In genomic region chr9:74860461-74860860, GRCm38 (mm10) we compare ENCODE assay signal across 11 mouse cellular contexts. TPM values are rescaled to one million over a fixed set of nuclear protein-coding genes. Genes with fewer than 3 reads are reported as not detected.
A peak's percentile ranks its signal among the peaks of the same experiment; 100 is the strongest.
DNase-seq lines count a peak whose midpoint lies in the region; ATAC-seq and TF ChIP-seq lines count a peak whose summit lies in the region.
"Had no signal": no experiment of that assay in that cellular context is flagged by ENCODE, and none has a peak within 500 bp of the region (broad histone marks: within the 10 kb centered on the region; RNA-seq: fewer than 3 reads in every experiment).

No protein-coding gene starts in this region.

- no peaks in the 10 kb centered on the region for H3K9me3 ChIP-seq in lung, embryonic 14.5 days (ENCODE audit: low read depth, low read length)
- H3K9me3 ChIP-seq in hindbrain, embryonic 12.5 days (replicated peaks) = no peaks in the 10 kb centered on the region
- no peaks in the 10 kb centered on the region for H3K9me3 ChIP-seq in neural tube, embryonic 12.5 days

- intact Hi-C loops in left cerebral cortex, postnatal 4 days (cut with DNase I) = loop anchor here (10.0 kb wide), 2 partner anchors 326 to 576 kb away; no protein-coding TSS in a partner anchor

- no peak for TF ChIP-seq CTCF in lung, embryonic 14.5 days (IDR thresholded peaks at IDR 0.05; ENCODE audit: low read depth)

- H3K27ac ChIP-seq in lung, embryonic 14.5 days (ENCODE audit: low read depth) = no peak overlapping the region
- no peak overlapping the region for H3K27ac ChIP-seq in hindbrain, embryonic 12.5 days
- no peak overlapping the region for H3K27ac ChIP-seq in neural tube, embryonic 12.5 days

- 4% methylated on average over 18 of the region's 18 CpGs for WGBS in lung, embryonic 14.5 days
- WGBS in hindbrain, embryonic 12.5 days = 2% methylated on average over 18 of the region's 18 CpGs
- WGBS in neural tube, embryonic 12.5 days = 2% methylated on average over 18 of the region's 18 CpGs

- H3K27me3 ChIP-seq in lung, embryonic 14.5 days (ENCODE audit: insufficient read depth, low read length) = peaks cover 99% of the 10 kb centered on the region
- peaks cover 95% of the 10 kb centered on the region for H3K27me3 ChIP-seq in hindbrain, embryonic 12.5 days
- H3K27me3 ChIP-seq in neural tube, embryonic 12.5 days (replicated peaks) = peaks cover 98% of the 10 kb centered on the region

- H3K9ac ChIP-seq in lung, embryonic 14.5 days = no peak overlapping the region
- H3K9ac ChIP-seq in hindbrain, embryonic 12.5 days = no peak overlapping the region
- H3K9ac ChIP-seq in neural tube, embryonic 12.5 days = no peak overlapping the region

- peak overlapping the region; percentile 48; the same call in 1 of the 2 replicates for H3K4me3 ChIP-seq in lung, embryonic 14.5 days (ENCODE audit: low read depth, low read length)
- 0 out of 2 replicates have a peak overlapping the region, but pooled peaks have one; percentile 50 for H3K4me3 ChIP-seq in hindbrain, embryonic 12.5 days
- H3K4me3 ChIP-seq in neural tube, embryonic 12.5 days = no peak overlapping the region

- no peak for ATAC-seq in lung, embryonic 14.5 days (ENCODE audit: insufficient read depth)
- ATAC-seq in hindbrain, embryonic 12.5 days (ENCODE audit: low FRiP score) = no peak
- no peak for ATAC-seq in neural tube, embryonic 12.5 days (ENCODE audit: low FRiP score, low read depth)

- no peak for DNase-seq in lung, embryonic 14.5 days
- no peak for DNase-seq in lung, postnatal 10 days
- peak; percentile 53 for DNase-seq in embryo, embryonic 9.5 days (ENCODE audit: extremely low spot score)
- DNase-seq in left cerebral cortex, postnatal 4 days = no peak
- DNase-seq in T-cell, adult 2 months (ENCODE audit: low spot score) = no peak
- DNase-seq in thymus, adult 18-20 months = no peak
- DNase-seq: heart, adult 18-20 months; lung, postnatal 14 days had no signal

- H3K4me2 ChIP-seq in lung, embryonic 14.5 days = 0 out of 2 replicates have a peak overlapping the region, but pooled peaks have one; percentile 20
- peak overlapping the region; percentile 76 for H3K4me2 ChIP-seq in hindbrain, embryonic 12.5 days (replicated peaks)
- H3K4me2 ChIP-seq in neural tube, embryonic 12.5 days (replicated peaks) = peak overlapping the region; percentile 89

- H3K4me1 ChIP-seq in lung, embryonic 14.5 days (ENCODE audit: insufficient read depth) = no peaks in the 10 kb centered on the region
- peaks cover 36% of the 10 kb centered on the region for H3K4me1 ChIP-seq in hindbrain, embryonic 12.5 days
- peaks cover 29% of the 10 kb centered on the region for H3K4me1 ChIP-seq in neural tube, embryonic 12.5 days

- H3K36me3 ChIP-seq in lung, embryonic 14.5 days (ENCODE audit: insufficient read depth) = no peaks in the 10 kb centered on the region
- no peaks in the 10 kb centered on the region for H3K36me3 ChIP-seq in hindbrain, embryonic 12.5 days
- no peaks in the 10 kb centered on the region for H3K36me3 ChIP-seq in neural tube, embryonic 12.5 days

RNA-seq across cellular contexts. Expression of gene Onecut1, which starts 1.3 kb away (rescaled TPM):
- not detected in 2 replicates for polyA plus RNA-seq in lung, embryonic 14.5 days (2014; fragmentation: Nextera tagmentation; extraction: Ambion mirVana)
- 9.3 and 11.7 TPM in 2 replicates for polyA plus RNA-seq in hindbrain, embryonic 12.5 days (2016; fragmentation: Nextera tagmentation; extraction: Ambion mirVana)
- polyA plus RNA-seq in neural tube, embryonic 12.5 days (2016; fragmentation: Nextera tagmentation; extraction: Ambion mirVana) = 7.3 and 7.7 TPM in 2 replicates
- total RNA-seq in left cerebral cortex, postnatal 4 days (2021) = under 1 TPM in 1 of 2 experiments, not detected in 1; 0.16 TPM
- total RNA-seq: heart, adult 18-20 months had no signal
- polyA plus RNA-seq: large intestine, adult 2 months had no signal

Comparison
In these comparisons a context has a peak if more than half of its experiments do, and no peak if none do; other contexts are left out.
1. H3K4me2 ChIP-seq: peak in every context shown above with its lines; median percentile 89 in neural tube, embryonic 12.5 days; 76 in hindbrain, embryonic 12.5 days; 20 in lung, embryonic 14.5 days.